Mouse (Mus musculus) monocyte, adult 2 months (primary cell): Measurements from ENCODE around the gene Plxna3.
A peak's percentile ranks its signal among the peaks of the same experiment; 100 is the strongest.
"Not testable (repeated sequence)": the region's sequence is repeated elsewhere in the genome, so short reads cannot be mapped to it uniquely, and the experiment has no call there.

Source experiments
- DNase-seq, 2 experiments: peaks; one replicate each; pipeline ENCODE4 v3.0.0; 2022; ENCODE audit warnings: low spot score in 2 of 2, low read depth in 1 of 2

Plxna3 gene

GRCm38 (mm10) chrX:74328725-74329161 is at the start of gene Plxna3:
Plxna3 (plus strand) TSS chrX:74329066.
- DNase-seq: peak in 1 of 2 experiments; percentile 40

GRCm38 (mm10) chrX:74281041-74281731 is 47.7 kb upstream of the Plxna3 start:
- no peak for DNase-seq

- DNase-seq: peak in 1 of 2 experiments; percentile 56
These were observed 47.0 kb upstream of the Plxna3 start, which contains the start of the genes Taz and Dnase1l1 for GRCm38 (mm10) chrX:74281732-74282394. Taz (plus strand) TSS chrX:74281912. Dnase1l1 (minus strand) TSS chrX:74282337.

- DNase-seq: peak in 1 of 2 experiments; percentile 71
These were observed 46.3 kb upstream of the Plxna3 start for GRCm38 (mm10) chrX:74282395-74283091.

GRCm38 (mm10) chrX:74283092-74283437 is 45.8 kb upstream of the Plxna3 start:
- no peak for DNase-seq

GRCm38 (mm10) chrX:74293431-74293830 is 35.4 kb upstream of the Plxna3 start:
- DNase-seq: no peak

GRCm38 (mm10) chrX:74296538-74297448 is 32.1 kb upstream of the Plxna3 start, which contains the start of gene Atp6ap1:
Atp6ap1 (plus strand) TSS chrX:74297097.
- peak; percentile 85 to 86 for DNase-seq

GRCm38 (mm10) chrX:74298348-74298747 is 30.5 kb upstream of the Plxna3 start:
- no peak for DNase-seq

GRCm38 (mm10) chrX:74299721-74300120 is 29.1 kb upstream of the Plxna3 start:
- DNase-seq: no peak

GRCm38 (mm10) chrX:74304867-74305700 is 23.8 kb upstream of the Plxna3 start, which contains the start of gene Gdi1:
Gdi1 (plus strand) TSS chrX:74304998.
- peak in 1 of 2 experiments; percentile 59 for DNase-seq

GRCm38 (mm10) chrX:74312540-74313464 is 16.1 kb upstream of the Plxna3 start, which contains the start of gene Fam50a:
Fam50a (plus strand) TSS chrX:74313033.
- peak; percentile 64 to 82 for DNase-seq

GRCm38 (mm10) chrX:74329215-74329671 is 377 bp downstream of the Plxna3 start:
- DNase-seq: no peak

- DNase-seq: no peak
These were observed 1.5 kb downstream of the Plxna3 start for GRCm38 (mm10) chrX:74330166-74330930.

GRCm38 (mm10) chrX:74352645-74353466 is 24.0 kb downstream of the Plxna3 start:
- DNase-seq: no peak

GRCm38 (mm10) chrX:74353467-74353770 is 24.6 kb downstream of the Plxna3 start, which contains the start of gene Lage3:
Lage3 (minus strand) TSS chrX:74353618.
- peak in 1 of 2 experiments; percentile 44 for DNase-seq

GRCm38 (mm10) chrX:74357069-74357468 is 28.2 kb downstream of the Plxna3 start:
- DNase-seq: not testable (repeated sequence)

GRCm38 (mm10) chrX:74359171-74359570 is 30.3 kb downstream of the Plxna3 start:
- DNase-seq: no peak
